Mouse (Mus musculus): ENCODE results near the gene Etl4. TPM values are rescaled to one million over a fixed set of nuclear protein-coding genes. Genes with fewer than 3 reads are reported as not detected.

Gene Etl4
- total and polyA plus RNA-seq, 2 experiments from 2014 or later: 6.4 to 14.8 TPM

DNA sequence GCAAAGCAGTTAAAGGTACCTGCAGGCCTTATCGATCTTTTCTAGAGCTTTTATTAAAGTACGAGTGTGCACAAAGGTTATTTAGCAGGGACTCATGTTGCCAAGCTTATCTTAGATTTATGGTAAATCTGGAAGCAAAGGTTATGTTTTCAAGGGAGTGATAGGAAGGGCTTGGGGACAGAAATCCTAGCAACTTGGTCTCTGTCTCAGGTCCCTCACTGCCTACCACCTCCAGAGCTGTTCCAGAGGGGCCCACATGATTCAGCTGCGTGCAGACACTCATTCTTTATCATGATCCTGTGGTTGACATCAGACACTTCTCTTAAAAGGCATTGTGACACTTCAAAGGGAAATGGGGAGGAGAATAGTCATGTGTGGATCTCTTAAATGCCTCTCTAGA, 783.3 kb downstream of the Etl4 start:
- no peak overlapping the region for H3K27ac ChIP-seq
- no peak overlapping the region for H3K4me2 ChIP-seq (ENCODE audit: low read depth, low read length)
- no peak for TF ChIP-seq CTCF (IDR thresholded peaks at IDR 0.05; ENCODE audit: low read depth)
- WGBS: 84% methylated on average over 3 of the region's 3 CpGs
- H3K36me3 ChIP-seq (ENCODE audit: insufficient read depth, low read length): no peaks in the 10 kb centered on the region
- no peak for DNase-seq (ENCODE audit: low spot score)
- no peak overlapping the region for H3K4me3 ChIP-seq (ENCODE audit: low read length)
- no peak for ATAC-seq
- no peaks in the 10 kb centered on the region for H3K27me3 ChIP-seq (ENCODE audit: insufficient read depth, low read length)
- no peak overlapping the region for H3K9ac ChIP-seq (replicated peaks; ENCODE audit: low read length)
- no peaks in the 10 kb centered on the region for H3K9me3 ChIP-seq (ENCODE audit: low read length)
- H3K4me1 ChIP-seq (ENCODE audit: insufficient read depth, low read length): no peaks in the 10 kb centered on the region

DNA sequence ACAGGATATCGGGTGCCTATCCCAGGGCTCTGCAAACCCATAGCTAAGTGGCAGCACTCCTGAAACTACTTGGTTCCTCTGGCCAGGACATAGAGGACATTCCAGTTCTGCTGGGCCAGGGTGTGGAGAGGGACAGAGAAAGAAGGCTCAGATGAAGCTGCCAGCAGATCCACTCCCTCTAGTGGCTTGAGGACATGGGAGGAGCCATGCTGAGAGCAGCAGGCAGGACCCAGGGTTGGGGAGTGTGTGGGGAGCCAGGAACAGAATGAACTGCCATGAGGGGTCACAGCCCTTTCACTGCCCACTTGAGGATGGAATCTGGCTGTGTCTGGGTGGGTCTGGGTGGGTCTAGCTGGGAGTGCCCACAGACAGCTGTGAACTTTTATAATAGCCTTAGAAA, 784.2 kb downstream of the Etl4 start:
- Histone ChIP-seq H3K27ac (no peak overlapping the region), H3K4me1 (ENCODE audit: insufficient read depth, low read length) (no peaks in the 10 kb centered on the region), H3K9ac (replicated peaks; ENCODE audit: low read length) (no peak overlapping the region), H3K36me3 (ENCODE audit: insufficient read depth, low read length) (no peaks in the 10 kb centered on the region), H3K4me2 (ENCODE audit: low read depth, low read length) (no peak overlapping the region), H3K27me3 (ENCODE audit: insufficient read depth, low read length) (no peaks in the 10 kb centered on the region), H3K9me3 (ENCODE audit: low read length) (no peaks in the 10 kb centered on the region), H3K4me3 (ENCODE audit: low read length) (no peak overlapping the region)
- WGBS: 90% methylated on average over 1 of the region's 1 CpGs
- no peak for TF ChIP-seq CTCF (IDR thresholded peaks at IDR 0.05; ENCODE audit: low read depth)
- no peak for ATAC-seq
- DNase-seq (ENCODE audit: low spot score): no peak

DNA sequence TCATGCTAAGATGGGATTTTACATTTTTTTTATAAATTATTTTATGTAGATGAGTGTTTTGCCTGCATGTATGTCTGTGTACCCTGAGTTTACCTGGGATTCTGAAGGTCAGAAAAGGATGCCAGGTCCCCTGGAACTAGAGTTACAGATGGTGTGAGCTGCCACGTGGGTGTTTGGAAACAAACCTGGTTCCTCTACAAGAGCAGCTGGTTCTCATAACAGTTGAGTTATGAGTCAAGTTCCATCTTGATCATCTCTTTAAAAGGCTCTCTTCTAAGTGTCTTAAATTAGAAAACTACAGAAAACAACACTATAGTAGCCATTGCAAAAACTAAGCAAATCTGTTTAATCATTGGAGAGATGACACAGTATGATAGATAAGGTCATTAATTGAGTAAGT, 788.1 kb downstream of the Etl4 start:
- DNase-seq (ENCODE audit: low spot score): no peak
- Histone ChIP-seq H3K9ac (replicated peaks; ENCODE audit: low read length) (no peak overlapping the region), H3K4me1 (ENCODE audit: insufficient read depth, low read length) (no peaks in the 10 kb centered on the region), H3K27me3 (ENCODE audit: insufficient read depth, low read length) (no peaks in the 10 kb centered on the region), H3K4me2 (ENCODE audit: low read depth, low read length) (no peak overlapping the region), H3K9me3 (ENCODE audit: low read length) (no peaks in the 10 kb centered on the region), H3K36me3 (ENCODE audit: insufficient read depth, low read length) (no peaks in the 10 kb centered on the region), H3K4me3 (ENCODE audit: low read length) (no peak overlapping the region), H3K27ac (no peak overlapping the region)
- 82% methylated on average over 1 of the region's 1 CpGs for WGBS
- no peak for TF ChIP-seq CTCF (IDR thresholded peaks at IDR 0.05; ENCODE audit: low read depth)
- ATAC-seq: no peak

DNA sequence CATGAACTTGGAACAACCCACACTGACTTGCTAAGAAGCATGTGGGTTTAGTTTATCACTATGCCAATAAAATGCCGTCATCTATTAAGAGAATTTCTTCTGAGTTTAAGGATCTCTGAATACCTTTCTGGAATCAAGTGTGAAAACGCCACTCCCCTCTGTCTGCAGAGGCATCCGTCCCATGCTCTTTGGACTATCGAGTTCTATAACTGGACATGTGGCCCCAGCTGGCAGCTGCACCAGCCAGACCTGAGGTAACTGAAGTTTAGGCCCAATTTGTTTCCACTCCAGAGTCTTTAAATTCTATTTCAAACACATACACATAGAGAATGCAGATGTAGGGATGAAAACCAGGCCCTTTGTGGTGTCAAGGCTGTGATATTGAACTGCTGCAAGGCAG, 795.5 kb downstream of the Etl4 start:
- no peak overlapping the region for H3K9ac ChIP-seq (replicated peaks; ENCODE audit: low read length)
- H3K27ac ChIP-seq: no peak overlapping the region
- ATAC-seq (no peak), DNase-seq (ENCODE audit: low spot score) (no peak)
- WGBS: 81% methylated on average over 4 of the region's 4 CpGs
- no peak overlapping the region for H3K4me2 ChIP-seq (ENCODE audit: low read depth, low read length)
- H3K9me3 ChIP-seq (ENCODE audit: low read length): no peaks in the 10 kb centered on the region
- no peaks in the 10 kb centered on the region for H3K27me3 ChIP-seq (ENCODE audit: insufficient read depth, low read length)
- no peak for TF ChIP-seq CTCF (IDR thresholded peaks at IDR 0.05; ENCODE audit: low read depth)
- no peaks in the 10 kb centered on the region for H3K36me3 ChIP-seq (ENCODE audit: insufficient read depth, low read length)
- no peaks in the 10 kb centered on the region for H3K4me1 ChIP-seq (ENCODE audit: insufficient read depth, low read length)
- H3K4me3 ChIP-seq (ENCODE audit: low read length): no peak overlapping the region

DNA sequence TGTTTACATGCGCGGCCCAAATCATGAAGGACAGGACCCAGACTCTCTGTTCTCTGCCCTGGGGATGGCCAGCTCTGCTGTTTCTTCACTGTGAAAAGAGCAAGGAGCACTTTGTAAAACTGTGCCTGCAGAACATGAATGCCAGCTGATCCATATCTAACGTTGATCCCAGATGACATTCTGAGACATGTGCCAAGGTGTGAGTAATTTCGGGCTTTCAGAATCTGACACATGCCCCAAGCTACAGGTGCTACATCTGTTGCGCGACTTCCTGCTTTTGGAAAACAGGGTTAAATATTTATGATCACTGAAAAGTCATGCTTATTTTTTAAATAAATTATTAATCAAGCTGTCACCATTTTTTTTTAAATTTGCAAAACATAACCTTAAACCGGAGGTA, 801.0 kb downstream of the Etl4 start:
- ATAC-seq: no peak
- H3K4me2 ChIP-seq (ENCODE audit: low read depth, low read length): no peak overlapping the region
- 88% methylated on average over 7 of the region's 7 CpGs for WGBS

DNA sequence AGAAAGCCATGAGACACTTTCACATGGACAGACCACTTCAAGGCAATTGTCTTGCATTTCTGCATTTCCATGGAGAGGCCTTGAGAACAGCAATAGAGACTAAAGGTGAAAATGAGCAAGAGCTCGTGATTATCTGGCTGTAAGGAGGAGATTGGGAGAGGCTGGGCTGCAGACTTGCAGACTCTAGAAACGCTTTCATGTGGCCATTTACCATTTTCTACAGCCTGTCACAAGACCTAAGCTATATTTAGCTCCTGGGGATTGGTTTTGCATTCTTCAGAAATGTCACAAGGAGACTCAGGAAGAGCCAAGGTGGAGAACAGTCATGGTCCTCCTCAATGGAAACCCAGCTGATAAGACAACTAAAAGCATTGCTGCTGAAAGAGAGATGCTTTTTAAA, 801.4 kb downstream of the Etl4 start:
- no peaks in the 10 kb centered on the region for H3K36me3 ChIP-seq (ENCODE audit: insufficient read depth, low read length)
- no peaks in the 10 kb centered on the region for H3K27me3 ChIP-seq (ENCODE audit: insufficient read depth, low read length)
- H3K9ac ChIP-seq (replicated peaks; ENCODE audit: low read length): no peak overlapping the region
- no peaks in the 10 kb centered on the region for H3K4me1 ChIP-seq (ENCODE audit: insufficient read depth, low read length)
- no peak for ATAC-seq
- no peak for DNase-seq (ENCODE audit: low spot score)
- no peaks in the 10 kb centered on the region for H3K9me3 ChIP-seq (ENCODE audit: low read length)
- no peak overlapping the region for H3K4me3 ChIP-seq (ENCODE audit: low read length)
- no peak overlapping the region for H3K4me2 ChIP-seq (ENCODE audit: low read depth, low read length)
- no peak overlapping the region for H3K27ac ChIP-seq
- 77% methylated on average over 2 of the region's 2 CpGs for WGBS
- TF ChIP-seq CTCF (IDR thresholded peaks at IDR 0.05; ENCODE audit: low read depth): no peak

More for the DNA sequence above, 801.0 kb downstream of the Etl4 start:
- H3K4me3 ChIP-seq (ENCODE audit: low read length): no peak overlapping the region
- H3K27ac ChIP-seq: no peak overlapping the region
- H3K36me3 ChIP-seq (ENCODE audit: insufficient read depth, low read length): no peaks in the 10 kb centered on the region
- H3K4me1 ChIP-seq (ENCODE audit: insufficient read depth, low read length): no peaks in the 10 kb centered on the region
- no peak for TF ChIP-seq CTCF (IDR thresholded peaks at IDR 0.05; ENCODE audit: low read depth)
- H3K9ac ChIP-seq (replicated peaks; ENCODE audit: low read length): no peak overlapping the region
- H3K27me3 ChIP-seq (ENCODE audit: insufficient read depth, low read length): no peaks in the 10 kb centered on the region
- no peak for DNase-seq (ENCODE audit: low spot score)
- no peaks in the 10 kb centered on the region for H3K9me3 ChIP-seq (ENCODE audit: low read length)

DNA sequence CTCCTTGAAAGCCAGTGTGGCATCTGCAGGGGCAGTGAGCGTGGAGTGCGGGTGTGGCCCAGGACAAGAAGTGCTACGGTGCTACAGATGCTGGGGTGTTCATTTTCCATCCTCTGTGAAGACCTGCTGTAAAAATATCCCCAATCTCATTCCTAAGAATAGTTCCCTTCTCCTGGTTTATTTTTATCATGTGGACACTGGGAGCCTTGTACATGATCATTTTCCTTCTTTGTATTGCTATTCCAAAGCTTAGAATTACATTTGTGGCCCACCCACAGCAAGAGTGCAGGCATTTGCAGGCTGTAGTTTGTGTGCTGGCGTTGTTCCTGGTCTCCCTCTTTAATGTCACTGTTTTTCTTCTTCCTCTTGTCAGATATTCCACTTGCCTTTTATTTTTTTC, 809.5 kb downstream of the Etl4 start:
- no peak for DNase-seq (ENCODE audit: low spot score)
- H3K4me2 ChIP-seq (ENCODE audit: low read depth, low read length): no peak overlapping the region
- no peak overlapping the region for H3K27ac ChIP-seq
- no peaks in the 10 kb centered on the region for H3K27me3 ChIP-seq (ENCODE audit: insufficient read depth, low read length)
- no peak for ATAC-seq
- 0 out of 2 replicates have a peak, but pooled peaks cover 4% of the 10 kb centered on the region for H3K4me1 ChIP-seq (ENCODE audit: insufficient read depth, low read length)
- no peaks in the 10 kb centered on the region for H3K36me3 ChIP-seq (ENCODE audit: insufficient read depth, low read length)
- TF ChIP-seq CTCF (IDR thresholded peaks at IDR 0.05; ENCODE audit: low read depth): no peak
- H3K9me3 ChIP-seq (ENCODE audit: low read length): no peaks in the 10 kb centered on the region
- WGBS: 83% methylated on average over 4 of the region's 4 CpGs
- no peak overlapping the region for H3K9ac ChIP-seq (replicated peaks; ENCODE audit: low read length)
- no peak overlapping the region for H3K4me3 ChIP-seq (ENCODE audit: low read length)
